Mouse (Mus musculus) cerebellum, postnatal 4 days (tissue): Measurements from ENCODE around the gene Rabgap1l.

Experiments used
- DNase-seq, 2 experiments: peaks; one replicate each; pipeline ENCODE4 v3.0.0; 2022; ENCODE audit warnings: low spot score in 2 of 2, mixed read lengths in 1 of 2

Gene Rabgap1l

GRCm38 (mm10) chr1:160787926-160788325 is 5.1 kb downstream of the Rabgap1l start:
- DNase-seq, result no peak

DNA sequence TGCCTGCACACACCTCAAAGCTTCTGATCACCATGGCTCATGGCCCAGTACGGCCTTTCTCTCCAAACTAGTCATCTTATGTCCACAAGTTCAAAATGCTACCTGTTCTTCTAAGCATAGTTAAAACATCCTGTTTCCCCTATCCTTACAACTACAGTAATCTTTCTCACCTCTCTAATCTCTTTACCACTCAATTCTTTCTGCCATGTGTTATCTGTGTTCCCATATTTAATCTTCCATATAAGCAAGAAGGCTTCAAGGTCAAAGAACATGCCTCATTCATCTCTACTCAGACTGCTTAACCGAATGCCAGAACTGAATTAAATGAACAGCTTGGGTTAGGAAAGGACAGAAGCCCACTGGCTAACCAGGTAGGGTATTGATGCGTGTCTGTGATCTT is 5.8 kb downstream of the Rabgap1l start:
- DNase-seq, result no peak

DNA sequence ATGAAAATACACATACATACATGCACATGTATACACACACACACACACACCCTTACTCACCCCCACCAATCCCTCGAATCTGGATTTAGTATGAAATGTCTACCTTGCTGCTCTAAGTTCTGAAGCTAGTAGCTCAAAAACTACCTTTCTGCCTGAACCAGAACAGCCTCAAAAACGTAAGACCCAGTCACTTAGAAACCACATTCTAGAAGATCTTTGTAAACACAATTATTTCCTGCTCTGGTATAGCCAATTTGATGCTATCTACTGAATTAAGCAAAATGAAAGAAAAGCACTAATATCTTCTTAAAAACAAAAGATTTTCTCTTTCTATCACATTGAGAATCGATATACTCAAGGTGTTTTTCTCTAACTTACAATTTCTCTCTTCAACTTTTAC is 6.4 kb downstream of the Rabgap1l start:
- no peak for DNase-seq

- DNase-seq, result no peak
These were observed 7.3 kb downstream of the Rabgap1l start for GRCm38 (mm10) chr1:160785681-160786225.

DNA sequence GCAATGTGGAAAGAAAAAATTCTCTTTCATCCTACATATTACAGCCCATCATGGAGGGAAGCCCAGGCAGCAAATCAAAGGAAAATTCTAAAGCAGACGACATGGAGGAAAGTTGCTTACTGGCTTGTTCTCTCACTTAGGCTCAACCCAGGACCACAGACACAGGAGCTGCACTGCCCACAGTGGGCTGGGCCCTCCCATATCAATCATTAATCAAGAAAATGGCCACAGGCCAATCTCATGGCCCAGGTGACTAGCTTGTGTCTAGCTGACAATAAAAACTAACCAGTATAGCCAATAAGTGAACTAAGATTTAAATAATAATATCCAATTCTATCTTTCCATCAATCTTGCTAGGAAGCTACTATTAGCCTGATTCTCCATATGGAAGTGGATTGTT is 8.9 kb downstream of the Rabgap1l start:
- DNase-seq, result no peak

GRCm38 (mm10) chr1:160774166-160774565 is 18.8 kb downstream of the Rabgap1l start:
- no peak for DNase-seq

GRCm38 (mm10) chr1:160765565-160765964 is 27.4 kb downstream of the Rabgap1l start:
- DNase-seq, result no peak

GRCm38 (mm10) chr1:160758243-160758642 is 34.8 kb downstream of the Rabgap1l start:
- DNase-seq, result peak in 1 of 2 experiments; percentile 56

- no peak for DNase-seq
These were observed 37.7 kb downstream of the Rabgap1l start for GRCm38 (mm10) chr1:160755359-160755758.

GRCm38 (mm10) chr1:160750629-160751028 is 42.4 kb downstream of the Rabgap1l start:
- DNase-seq, result no peak

- DNase-seq, result peak in 1 of 2 experiments; percentile 5
These were observed 46.2 kb downstream of the Rabgap1l start for GRCm38 (mm10) chr1:160746786-160747185.

DNA sequence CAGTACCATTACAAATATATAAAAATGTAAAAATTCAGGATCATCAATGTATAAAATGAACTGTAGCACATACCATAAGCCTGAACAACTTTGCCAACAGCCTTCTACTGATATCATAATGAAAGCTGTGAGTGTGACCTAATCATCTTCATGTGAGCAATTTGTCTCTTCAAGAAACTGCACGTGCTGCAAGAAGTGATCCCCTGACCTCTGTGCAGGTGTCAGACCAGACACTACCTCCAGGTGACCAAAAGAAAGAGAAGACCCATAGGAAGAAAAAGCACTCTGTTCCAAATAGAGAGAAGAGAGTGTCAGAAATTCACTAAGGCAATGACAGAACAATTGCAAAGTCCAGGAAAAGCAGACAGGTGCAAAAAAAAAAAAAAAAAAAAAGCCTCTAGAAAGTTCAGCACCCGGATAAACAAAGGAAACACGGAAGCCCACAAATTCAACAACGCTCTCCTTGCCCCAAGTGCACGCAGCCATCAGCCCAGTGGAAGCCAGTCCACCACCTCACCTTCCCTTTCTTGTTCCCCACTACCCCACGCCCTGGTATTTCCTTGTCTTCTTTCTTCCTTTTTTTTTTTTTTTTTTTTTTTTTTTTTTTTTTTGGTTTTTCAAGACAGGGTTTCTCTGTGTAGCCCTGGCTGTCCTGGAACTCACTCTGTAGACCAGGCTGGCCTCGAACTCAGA is 47.6 kb downstream of the Rabgap1l start:
- DNase-seq, result no peak

GRCm38 (mm10) chr1:160744009-160744408 is 49.0 kb downstream of the Rabgap1l start:
- no peak for DNase-seq

DNA sequence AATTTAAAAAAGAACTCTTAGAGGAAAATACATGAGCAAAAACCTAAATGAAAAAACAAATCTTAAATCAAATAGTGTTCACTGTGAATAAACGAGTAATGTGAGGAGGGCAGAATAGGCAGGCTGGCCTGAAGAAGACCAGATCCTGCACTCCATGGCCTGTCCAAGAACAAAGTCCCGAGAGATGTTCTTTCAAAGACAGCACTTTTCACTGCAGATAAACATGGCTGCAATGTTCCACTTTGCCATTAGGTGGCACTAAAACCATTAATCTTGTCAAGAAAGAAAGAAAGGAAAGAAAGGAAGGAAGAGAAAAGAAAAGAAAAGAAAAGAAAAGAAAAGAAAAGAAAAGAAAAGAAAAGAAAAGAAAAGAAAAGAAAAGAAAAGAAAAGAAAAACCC is 49.8 kb downstream of the Rabgap1l start:
- DNase-seq, result peak in 1 of 2 experiments; percentile 52

DNA sequence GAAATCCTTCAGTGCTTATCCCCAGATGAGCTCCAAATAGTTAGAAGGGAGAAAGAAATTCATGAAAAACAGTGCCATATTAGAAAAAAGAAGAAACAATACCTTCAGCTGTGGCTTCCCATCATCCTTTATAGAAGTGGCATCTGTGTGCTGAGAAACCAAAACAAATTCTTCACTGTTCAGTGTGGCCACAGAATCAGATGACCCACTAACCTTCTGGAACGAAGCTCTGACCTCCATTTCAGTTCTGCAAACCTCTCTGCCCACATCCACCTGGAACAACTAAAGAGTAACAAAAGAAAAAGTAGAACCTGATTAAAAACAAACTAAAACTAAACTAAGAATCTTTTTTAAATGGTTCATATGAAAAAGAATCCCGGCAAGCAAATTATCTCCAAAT is 52.4 kb downstream of the Rabgap1l start:
- DNase-seq, result no peak

DNA sequence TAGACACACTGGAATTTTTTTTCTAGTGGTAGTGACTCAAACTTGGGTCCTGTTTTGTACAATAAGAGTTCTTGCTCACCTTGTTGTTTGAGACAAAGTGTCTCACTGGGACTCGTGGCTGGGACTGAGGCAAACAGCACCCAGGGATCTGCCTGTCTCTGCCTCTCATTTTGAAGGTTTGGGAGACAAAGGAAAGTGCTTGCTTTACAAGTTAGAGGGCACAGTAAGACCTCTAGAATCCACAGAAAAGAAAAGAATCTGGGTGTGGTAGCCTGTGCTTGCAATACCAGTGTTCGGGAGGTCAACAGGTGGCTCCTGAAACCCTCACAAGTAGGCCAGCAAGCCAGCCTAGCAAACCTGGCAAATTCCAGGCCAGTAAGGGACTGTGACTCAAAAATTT is 58.3 kb downstream of the Rabgap1l start:
- no peak for DNase-seq

DNA sequence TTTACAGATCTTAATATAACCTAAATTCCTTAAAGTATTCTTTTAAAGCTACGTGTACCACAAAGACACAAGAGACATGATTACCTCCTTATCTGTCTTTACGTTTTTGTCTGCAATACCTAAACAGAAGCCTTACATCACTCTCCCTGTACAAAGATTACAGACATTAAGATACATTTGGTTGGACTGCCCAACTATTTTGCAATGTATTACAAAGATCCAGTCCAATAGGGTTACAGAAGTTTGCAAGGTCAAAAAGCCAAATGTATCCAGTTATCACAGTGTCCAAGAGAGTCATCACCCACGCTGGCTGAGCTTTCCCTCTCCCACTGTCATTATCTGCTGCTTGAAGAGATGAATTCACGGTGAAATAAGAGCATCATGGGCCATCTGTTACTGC is 63.1 kb downstream of the Rabgap1l start:
- no peak for DNase-seq

DNA sequence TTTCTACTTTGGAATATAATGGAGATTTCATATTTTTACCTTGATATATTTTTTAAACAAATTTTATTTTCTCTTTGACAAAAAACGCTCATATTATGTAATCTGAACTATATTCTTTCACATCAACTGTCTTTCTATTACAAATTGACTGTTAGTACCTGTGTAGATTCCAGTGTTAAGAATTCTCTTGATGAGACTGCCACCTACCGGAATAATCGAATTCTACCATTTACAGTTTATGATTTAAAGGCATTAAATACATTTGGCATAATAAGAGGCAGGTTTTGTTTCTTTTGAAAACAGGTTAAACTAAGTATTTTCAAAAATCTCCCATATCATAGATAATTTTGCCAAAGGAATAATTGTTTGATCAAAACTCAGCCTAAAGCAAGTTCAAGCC is 75.3 kb downstream of the Rabgap1l start:
- DNase-seq, result no peak

GRCm38 (mm10) chr1:160714685-160715084 is 78.3 kb downstream of the Rabgap1l start:
- peak in 1 of 2 experiments; percentile 8 for DNase-seq

GRCm38 (mm10) chr1:160713887-160714286 is 79.1 kb downstream of the Rabgap1l start:
- no peak for DNase-seq

DNA sequence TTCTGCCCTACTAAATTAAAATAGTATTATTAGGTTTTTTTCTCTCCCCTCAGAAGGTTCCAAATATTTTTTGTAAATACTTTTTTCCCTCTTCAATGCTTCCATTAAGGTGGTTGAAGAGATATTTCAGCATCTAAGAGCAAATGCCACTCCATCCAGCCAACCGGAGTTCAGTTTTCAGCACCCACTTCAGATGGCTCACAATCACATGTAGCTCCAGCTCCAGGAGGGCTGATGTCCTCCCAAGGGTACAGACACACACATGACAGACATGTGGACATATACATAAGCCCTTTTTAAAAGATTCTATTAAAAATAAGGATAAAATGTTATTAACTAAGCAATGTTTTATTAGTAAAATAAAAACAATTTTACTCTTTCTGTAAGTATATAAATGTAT is 79.6 kb downstream of the Rabgap1l start:
- DNase-seq, result no peak

DNA sequence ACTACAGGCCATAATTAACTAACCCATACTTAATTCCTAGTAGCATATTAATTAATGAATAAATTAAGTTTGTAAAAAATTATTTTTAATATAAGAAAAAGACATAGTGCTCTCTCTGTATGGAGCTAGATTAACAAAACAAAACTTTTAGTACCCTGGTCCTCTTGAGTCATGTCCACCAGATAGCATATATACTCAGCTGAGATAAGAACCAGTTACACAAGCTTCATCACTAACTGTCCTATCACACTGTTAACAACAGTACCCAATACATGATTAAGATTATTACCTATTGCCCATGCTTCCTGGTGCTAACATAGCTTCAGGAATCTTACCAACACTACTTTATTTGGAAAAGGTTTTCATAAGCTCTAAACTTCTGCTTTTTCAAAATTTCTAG is 82.5 kb downstream of the Rabgap1l start:
- DNase-seq, result no peak

DNA sequence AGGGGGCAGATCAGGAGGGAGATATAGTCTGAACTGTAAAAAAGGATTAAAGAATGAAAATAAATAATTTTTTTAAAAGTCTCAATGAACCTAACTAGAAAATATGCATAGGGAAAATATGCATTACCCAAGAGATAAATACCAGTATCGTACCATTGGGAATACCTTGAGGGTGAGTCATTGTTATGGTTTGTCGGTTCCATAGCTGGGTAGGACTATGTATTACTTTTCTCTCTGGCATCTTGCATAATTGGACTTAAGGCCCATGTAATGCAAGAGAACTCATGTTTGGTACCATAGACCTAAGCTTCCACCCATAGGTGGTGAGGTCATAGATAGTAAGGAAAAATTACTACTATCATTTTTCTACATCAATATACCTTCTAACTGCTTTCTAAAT is 88.4 kb downstream of the Rabgap1l start:
- no peak for DNase-seq

- DNase-seq, result no peak
These were observed 89.2 kb downstream of the Rabgap1l start for GRCm38 (mm10) chr1:160703813-160704212.
